In genomic region chr11:19227716-19228115, GRCm38 (mm10) we compare ENCODE assay signal across 21 mouse cellular contexts.
DNase-seq lines count a peak whose midpoint lies in the region; ATAC-seq lines count a peak whose summit lies in the region.
"Had no signal": no experiment of that assay in that cellular context is flagged by ENCODE, and none has a peak within 500 bp of the region (broad histone marks: within the 10 kb centered on the region; RNA-seq: fewer than 3 reads in every experiment).

No protein-coding gene starts in this region.

- intact Hi-C loops in heart, postnatal 10 days (cut with DNase I) = no loop called here

- WGBS in forebrain, embryonic 10.5 days = 59% methylated on average over 4 of the region's 4 CpGs
- WGBS in forebrain, embryonic 13.5 days = 75% methylated on average over 4 of the region's 4 CpGs
- 31% methylated on average over 4 of the region's 4 CpGs for WGBS in embryonic facial prominence, embryonic 10.5 days
- 9% methylated on average over 4 of the region's 4 CpGs for WGBS in limb, embryonic 11.5 days
- 64% methylated on average over 4 of the region's 4 CpGs for WGBS in hindbrain, embryonic 12.5 days

- H3K27ac ChIP-seq in forebrain, embryonic 10.5 days = no peak overlapping the region
- H3K27ac ChIP-seq in forebrain, embryonic 13.5 days = no peak overlapping the region
- H3K27ac ChIP-seq in embryonic facial prominence, embryonic 10.5 days (replicated peaks) = no peak overlapping the region
- no peak overlapping the region for H3K27ac ChIP-seq in limb, embryonic 11.5 days (replicated peaks; ENCODE audit: low read depth, low read length)
- H3K27ac ChIP-seq in hindbrain, embryonic 12.5 days = no peak overlapping the region
- H3K27ac ChIP-seq: embryonic facial prominence, embryonic 13.5 days; gastrocnemius, adult 2 months had no signal

- no peak overlapping the region for H3K4me2 ChIP-seq in forebrain, embryonic 13.5 days
- no peak overlapping the region for H3K4me2 ChIP-seq in limb, embryonic 11.5 days (ENCODE audit: low read depth, severe bottlenecking)
- no peak overlapping the region for H3K4me2 ChIP-seq in hindbrain, embryonic 12.5 days (replicated peaks)
- H3K4me2 ChIP-seq: embryonic facial prominence, embryonic 13.5 days; heart, embryonic 12.5 days had no signal

- peaks cover 17% of the 10 kb centered on the region for H3K4me1 ChIP-seq in forebrain, embryonic 10.5 days
- no peaks in the 10 kb centered on the region for H3K4me1 ChIP-seq in forebrain, embryonic 13.5 days
- H3K4me1 ChIP-seq in embryonic facial prominence, embryonic 10.5 days = peaks cover 46% of the 10 kb centered on the region
- no peaks in the 10 kb centered on the region for H3K4me1 ChIP-seq in limb, embryonic 11.5 days (ENCODE audit: control insufficient read depth, insufficient read depth, low read length)
- H3K4me1 ChIP-seq in hindbrain, embryonic 12.5 days = no peaks in the 10 kb centered on the region
- H3K4me1 ChIP-seq: heart, embryonic 12.5 days had no signal

- peak; percentile 29 for DNase-seq in forebrain, embryonic 10.5 days (ENCODE audit: extremely low spot score, low spot score)
- DNase-seq in embryonic facial prominence, embryonic 10.5 days (ENCODE audit: low spot score) = peak; percentile 79
- peak; percentile 31 for DNase-seq in limb, embryonic 11.5 days (ENCODE audit: low spot score)
- DNase-seq in MN1 (ENCODE audit: low spot score) = no peak
- DNase-seq in heart, postnatal 10 days = no peak
- DNase-seq: adrenal gland, adult 2 months; adrenal gland, postnatal 25 days; cerebellum, adult 2 months; cerebellum, postnatal 10 days; gastrocnemius, adult 2 months; gastrocnemius, postnatal 25 days; heart, postnatal 36 days had no signal

- 0 out of 2 replicates have a peak, but pooled peaks cover 5% of the 10 kb centered on the region for H3K27me3 ChIP-seq in forebrain, embryonic 10.5 days (ENCODE audit: poor library complexity, severe bottlenecking)
- no peaks in the 10 kb centered on the region for H3K27me3 ChIP-seq in forebrain, embryonic 13.5 days
- H3K27me3 ChIP-seq in embryonic facial prominence, embryonic 10.5 days (replicated peaks; ENCODE audit: low read depth, poor library complexity, severe bottlenecking) = peaks cover 6% of the 10 kb centered on the region; the same call in 1 of the 2 replicates
- H3K27me3 ChIP-seq in limb, embryonic 11.5 days (ENCODE audit: control insufficient read depth, insufficient read depth, low read length) = no peaks in the 10 kb centered on the region
- no peaks in the 10 kb centered on the region for H3K27me3 ChIP-seq in hindbrain, embryonic 12.5 days
- H3K27me3 ChIP-seq: CH12.LX had no signal

- H3K4me3 ChIP-seq in forebrain, embryonic 10.5 days = no peak overlapping the region
- no peak overlapping the region for H3K4me3 ChIP-seq in forebrain, embryonic 13.5 days
- H3K4me3 ChIP-seq in embryonic facial prominence, embryonic 10.5 days = no peak overlapping the region
- H3K4me3 ChIP-seq in limb, embryonic 11.5 days (ENCODE audit: low read depth, low read length) = no peak overlapping the region
- no peak overlapping the region for H3K4me3 ChIP-seq in hindbrain, embryonic 12.5 days
- H3K4me3 ChIP-seq: embryonic facial prominence, embryonic 13.5 days; gastrocnemius, adult 2 months; heart, embryonic 12.5 days had no signal

- no peaks in the 10 kb centered on the region for H3K9me3 ChIP-seq in forebrain, embryonic 10.5 days
- H3K9me3 ChIP-seq in forebrain, embryonic 13.5 days (replicated peaks) = no peaks in the 10 kb centered on the region
- H3K9me3 ChIP-seq in embryonic facial prominence, embryonic 10.5 days = no peaks in the 10 kb centered on the region
- H3K9me3 ChIP-seq in limb, embryonic 11.5 days (ENCODE audit: control insufficient read depth, low read length) = no peaks in the 10 kb centered on the region
- no peaks in the 10 kb centered on the region; the same call in 1 of the 2 replicates for H3K9me3 ChIP-seq in hindbrain, embryonic 12.5 days (replicated peaks)

- no peak overlapping the region for H3K9ac ChIP-seq in forebrain, embryonic 13.5 days
- no peak overlapping the region for H3K9ac ChIP-seq in limb, embryonic 11.5 days (ENCODE audit: low read length)
- no peak overlapping the region for H3K9ac ChIP-seq in hindbrain, embryonic 12.5 days
- H3K9ac ChIP-seq: embryonic facial prominence, embryonic 13.5 days; heart, embryonic 12.5 days had no signal

- no peaks in the 10 kb centered on the region for H3K36me3 ChIP-seq in forebrain, embryonic 10.5 days (replicated peaks)
- no peaks in the 10 kb centered on the region for H3K36me3 ChIP-seq in forebrain, embryonic 13.5 days (ENCODE audit: poor library complexity, severe bottlenecking)
- no peaks in the 10 kb centered on the region for H3K36me3 ChIP-seq in embryonic facial prominence, embryonic 10.5 days (replicated peaks)
- H3K36me3 ChIP-seq in limb, embryonic 11.5 days (ENCODE audit: control insufficient read depth, insufficient read depth, low read length) = no peaks in the 10 kb centered on the region
- H3K36me3 ChIP-seq in hindbrain, embryonic 12.5 days = no peaks in the 10 kb centered on the region
- H3K36me3 ChIP-seq: embryonic facial prominence, embryonic 13.5 days; heart, embryonic 12.5 days had no signal

- no peak for ATAC-seq in forebrain, embryonic 13.5 days
- ATAC-seq in limb, embryonic 11.5 days (ENCODE audit: insufficient number of reproducible peaks, low FRiP score, low TSS enrichment, low read depth) = no peak
- ATAC-seq in hindbrain, embryonic 12.5 days (ENCODE audit: low FRiP score) = no peak
- ATAC-seq: forebrain, embryonic 14.5 days; hindbrain, embryonic 16.5 days; inflammation-experienced regulatory T-cells, adult 6 months; intestine, postnatal 0 days had no signal

Comparison
In these comparisons a context has a peak if more than half of its experiments do, and no peak if none do; other contexts are left out.
1. DNase-seq: peak in forebrain, embryonic 10.5 days (single experiment), embryonic facial prominence, embryonic 10.5 days (single experiment) and limb, embryonic 11.5 days (single experiment); none in MN1 (single experiment) and heart, postnatal 10 days (0 of 2).